Mouse (Mus musculus) stomach, postnatal 0 days (tissue): Measurements from ENCODE around the gene Scamp1. TPM values are rescaled to one million over a fixed set of nuclear protein-coding genes. Genes with fewer than 3 reads are reported as not detected.
"Not testable (repeated sequence)": the region's sequence is repeated elsewhere in the genome, so short reads cannot be mapped to it uniquely, and the experiment has no call there.

Experiments used
- ATAC-seq: fragments of 200-750 bp; cut with Nextera tagmentation; 2 replicates; pipeline ENCODE4 v1.8.0; 2017; ENCODE audit not compliant: low FRiP score, low TSS enrichment
- DNase-seq: peaks from one replicate; pipeline ENCODE4 v3.0.0-alpha.2; 2016; ENCODE audit warnings: low spot score
- H3K27ac ChIP-seq: fragments of 300-500 bp; sonication (generic); replicated peaks from 2 replicates; pipeline ENCODE4 v1.5.1; 2014; ENCODE audit warnings: mild to moderate bottlenecking, control low read depth
- H3K27me3 ChIP-seq: fragments of 300-500 bp; sonication (generic); 2 replicates; pipeline ENCODE4 v1.6.1; 2014; ENCODE audit warnings: low read length; ENCODE audit not compliant: control insufficient read depth, insufficient read depth
- H3K36me3 ChIP-seq: fragments of 300-500 bp; sonication (generic); 2 replicates; pipeline ENCODE4 v1.6.1; 2014; ENCODE audit warnings: low read length, mixed read lengths; ENCODE audit not compliant: control insufficient read depth, insufficient read depth
- H3K4me1 ChIP-seq: fragments of 300-500 bp; sonication (generic); replicated peaks from 2 replicates; pipeline ENCODE4 v1.6.1; 2014; ENCODE audit warnings: antibody characterized with exemption; ENCODE audit not compliant: control insufficient read depth, insufficient read depth
- H3K4me2 ChIP-seq: fragments of 300-500 bp; sonication (generic); replicated peaks from 2 replicates; pipeline ENCODE4 v1.6.1; 2014; ENCODE audit warnings: low read depth, mild to moderate bottlenecking, control low read depth, moderate library complexity
- H3K4me3 ChIP-seq: fragments of 300-500 bp; sonication (generic); 2 replicates; pipeline ENCODE4 v1.5.1; 2014; ENCODE audit warnings: low read depth, low read length, control low read depth
- H3K9ac ChIP-seq: fragments of 300-500 bp; sonication (generic); 2 replicates; pipeline ENCODE4 v1.6.1; 2014; ENCODE audit warnings: mild to moderate bottlenecking, low read length, control low read depth, mixed read lengths
- H3K9me3 ChIP-seq: fragments of 300-500 bp; sonication (generic); 2 replicates; pipeline ENCODE4 v1.6.1; 2016; ENCODE audit warnings: low read length; ENCODE audit not compliant: control insufficient read depth
- CTCF ChIP-seq: IDR thresholded peaks from 2 replicates; pipeline ENCODE4 v1.5.1; 2016; ENCODE audit warnings: antibody characterized with exemption, low read depth, mild to moderate bottlenecking, moderate library complexity
- EP300 ChIP-seq: optimal IDR thresholded peaks from 2 replicates; pipeline ENCODE3; 2016; ENCODE audit warnings: antibody characterized with exemption
- WGBS: fragments of 180-500 bp; shearing (Covaris S2); extraction: QIAGEN DNeasy Blood & Tissue Kit; methylation state at CpG from one replicate; pipeline ENCODE4 v1.1.7; 2014; 5-methylcytosine and 5-hydroxymethylcytosine counted together
- polyA plus RNA-seq: library from polyadenylated mRNA; unstranded; fragments of >200 nt; fragmentation: Nextera tagmentation; extraction: Ambion mirVana; gene quantifications from 2 replicates; pipeline ENCODE4 v1.2.1, GENCODE M21; 2015

The Scamp1 gene
- polyA plus RNA-seq, 1 experiment from 2014 or later = 33.8 TPM

- TF ChIP-seq CTCF = no peak
- TF ChIP-seq EP300 = no peak
- Histone ChIP-seq H3K4me2 (no peak overlapping the region), H3K4me3 (no peak overlapping the region), H3K9ac (no peak overlapping the region), H3K27me3 (no peaks in the 10 kb centered on the region), H3K27ac (no peak overlapping the region), H3K4me1 (no peaks in the 10 kb centered on the region), H3K36me3 (no peaks in the 10 kb centered on the region), H3K9me3 (no peaks in the 10 kb centered on the region)
- DNase-seq (no peak), ATAC-seq (no peak)
- 63% methylated on average over 10 of the region's 10 CpGs for WGBS
These were observed 31.4 kb upstream of the Scamp1 start for GRCm38 (mm10) chr13:94316975-94317511.

- not testable (repeated sequence) for H3K9me3 ChIP-seq, H3K27me3 ChIP-seq, H3K4me1 ChIP-seq, ATAC-seq, H3K4me3 ChIP-seq, H3K36me3 ChIP-seq, H3K27ac ChIP-seq, H3K9ac ChIP-seq, H3K4me2 ChIP-seq, DNase-seq
- 92% methylated on average over 8 of the region's 8 CpGs for WGBS
These were observed 27.2 kb upstream of the Scamp1 start for GRCm38 (mm10) chr13:94312812-94313211.

- no peak overlapping the region for H3K4me3 ChIP-seq
- 67% methylated on average over 2 of the region's 2 CpGs for WGBS
- ATAC-seq = no peak
These were observed 22.6 kb upstream of the Scamp1 start for GRCm38 (mm10) chr13:94308279-94308678.

GRCm38 (mm10) chr13:94307531-94307930, 21.9 kb upstream of the Scamp1 start:
- no peak for TF ChIP-seq EP300
- TF ChIP-seq CTCF = no peak
- Histone ChIP-seq H3K4me3 (no peak overlapping the region), H3K27me3 (no peaks in the 10 kb centered on the region), H3K9ac (no peak overlapping the region), H3K9me3 (no peaks in the 10 kb centered on the region), H3K27ac (no peak overlapping the region), H3K36me3 (no peaks in the 10 kb centered on the region), H3K4me1 (no peaks in the 10 kb centered on the region; the same call in 1 of the 2 replicates), H3K4me2 (no peak overlapping the region)
- 83% methylated on average over 7 of the region's 7 CpGs for WGBS
- ATAC-seq = no peak
- no peak for DNase-seq

More at GRCm38 (mm10) chr13:94308279-94308678, 22.6 kb upstream of the Scamp1 start:
- Histone ChIP-seq H3K4me1 (no peaks in the 10 kb centered on the region; the same call in 1 of the 2 replicates), H3K9me3 (no peaks in the 10 kb centered on the region), H3K27me3 (no peaks in the 10 kb centered on the region), H3K4me2 (no peak overlapping the region), H3K9ac (no peak overlapping the region), H3K27ac (no peak overlapping the region), H3K36me3 (no peaks in the 10 kb centered on the region)
- DNase-seq = no peak
- TF ChIP-seq CTCF (no peak), EP300 (no peak)

GRCm38 (mm10) chr13:94306968-94307289, 21.3 kb upstream of the Scamp1 start:
- H3K4me1 ChIP-seq = no peaks in the 10 kb centered on the region; the same call in 1 of the 2 replicates
- no peaks in the 10 kb centered on the region for H3K27me3 ChIP-seq
- no peak overlapping the region for H3K9ac ChIP-seq
- ATAC-seq (no peak), DNase-seq (no peak)
- TF ChIP-seq EP300 (no peak), CTCF (no peak)
- no peak overlapping the region for H3K27ac ChIP-seq
- no peaks in the 10 kb centered on the region for H3K9me3 ChIP-seq
- no peaks in the 10 kb centered on the region for H3K36me3 ChIP-seq
- 0 out of 2 replicates have a peak overlapping the region, but pooled peaks have one; percentile 4 for H3K4me3 ChIP-seq
- 21% methylated on average over 5 of the region's 5 CpGs for WGBS
- peak overlapping the region; percentile 36 for H3K4me2 ChIP-seq

GRCm38 (mm10) chr13:94306277-94306967, 20.8 kb upstream of the Scamp1 start:
- WGBS = 34% methylated on average over 18 of the region's 18 CpGs
- peak; percentile 69 for DNase-seq
- H3K4me3 ChIP-seq = 0 out of 2 replicates have a peak overlapping the region, but pooled peaks have one; percentile 4

More at GRCm38 (mm10) chr13:94306277-94306967, 20.8 kb upstream of the Scamp1 start:
- Histone ChIP-seq H3K9me3 (no peaks in the 10 kb centered on the region), H3K27me3 (no peaks in the 10 kb centered on the region), H3K4me1 (no peaks in the 10 kb centered on the region; the same call in 1 of the 2 replicates), H3K36me3 (no peaks in the 10 kb centered on the region), H3K4me2 (peak overlapping the region; percentile 36), H3K9ac (no peak overlapping the region), H3K27ac (no peak overlapping the region)
- ATAC-seq = peak; percentile 82
- TF ChIP-seq EP300 = no peak
- no peak for TF ChIP-seq CTCF
